Mouse (Mus musculus) fibroblast of lung, adult 2 months (primary cell): ENCODE results near the gene Cep112.
A peak's percentile ranks its signal among the peaks of the same experiment; 100 is the strongest.

Source experiments
- DNase-seq: peaks from one replicate; pipeline ENCODE4 v3.0.0-alpha.2; 2011; ENCODE audit warnings: low read depth

Cep112 gene

GRCm38 (mm10) chr11:108424889-108425591 lies at the start of gene Cep112:
Gene Cep112, plus strand, starts transcription at chr11:108425192.
- DNase-seq: peak; percentile 97

DNA sequence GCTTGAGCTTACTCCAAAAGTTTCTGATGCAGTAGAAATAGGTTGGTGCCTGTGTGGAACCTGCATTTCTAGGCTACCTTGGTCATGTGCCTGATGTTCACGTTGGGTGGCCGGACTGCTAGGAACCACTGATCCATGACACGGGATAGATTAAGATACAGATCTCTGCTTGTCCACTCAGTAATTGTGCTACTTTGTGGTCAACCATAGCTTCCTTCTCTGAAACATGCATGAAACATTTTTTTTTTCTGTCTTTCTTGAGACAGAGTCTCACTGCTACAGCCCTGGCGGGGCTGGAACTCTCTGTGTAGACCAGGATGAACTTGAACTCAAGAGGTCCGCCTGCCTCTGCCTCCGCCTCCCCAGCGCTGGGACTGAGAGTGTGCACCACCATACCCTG lies 48.2 kb upstream of the Cep112 start:
- no peak for DNase-seq

DNA sequence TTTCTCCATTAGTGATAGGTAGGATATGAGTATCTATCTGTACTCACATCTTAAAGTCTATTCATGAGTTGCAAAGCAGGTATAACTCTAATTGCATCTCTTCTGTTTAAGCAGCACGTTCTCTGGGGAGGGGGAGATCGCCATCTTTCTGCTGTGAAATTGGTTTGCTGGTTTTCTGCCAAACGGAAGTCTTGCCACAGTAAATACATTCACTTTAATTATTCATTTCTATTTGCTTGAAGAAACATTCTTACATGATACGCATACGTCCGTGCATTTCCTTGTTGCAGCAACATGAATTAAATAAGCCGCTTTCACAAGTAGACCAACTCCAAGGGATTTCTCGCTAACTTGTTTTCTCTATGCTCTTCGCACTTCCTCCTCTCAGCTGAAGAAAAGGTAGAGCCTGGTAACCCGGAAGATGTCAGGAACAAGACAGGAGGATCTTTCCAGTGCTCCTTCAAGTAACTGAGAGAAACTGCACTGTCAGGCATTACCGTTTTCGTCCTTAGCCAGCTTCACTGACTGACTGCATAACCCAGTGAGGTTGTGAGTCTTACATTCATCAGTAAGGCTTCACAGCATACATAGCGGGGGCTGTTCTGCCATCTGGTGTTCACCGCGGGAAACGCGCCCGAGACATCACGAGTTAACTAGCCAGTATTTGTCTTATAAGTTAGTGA lies 47.2 kb upstream of the Cep112 start:
- peak; percentile 83 for DNase-seq

- no peak for DNase-seq
Measured at GRCm38 (mm10) chr11:108378363-108378751, 46.6 kb upstream of the Cep112 start.

DNA sequence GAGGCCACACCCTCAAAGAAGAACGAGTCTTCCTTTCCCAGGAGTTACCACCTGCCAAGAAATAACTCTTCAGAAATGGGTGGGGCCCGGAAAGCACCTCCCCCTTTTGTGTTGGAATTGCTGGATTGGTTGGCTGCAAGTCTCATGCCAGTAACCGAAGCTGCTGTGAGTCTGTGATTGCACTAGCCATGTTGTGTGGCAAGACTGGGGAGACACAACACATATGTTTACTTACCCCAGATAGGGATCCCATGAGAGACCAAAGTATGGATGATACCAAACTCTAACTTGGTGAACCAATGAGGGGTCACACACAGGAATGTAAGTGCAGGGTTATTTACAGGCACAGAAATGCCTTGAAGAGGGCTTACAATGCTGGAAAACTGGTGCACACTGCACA lies 42.3 kb upstream of the Cep112 start:
- DNase-seq: no peak

- no peak for DNase-seq
Measured at GRCm38 (mm10) chr11:108384920-108385665, 39.9 kb upstream of the Cep112 start.

DNA sequence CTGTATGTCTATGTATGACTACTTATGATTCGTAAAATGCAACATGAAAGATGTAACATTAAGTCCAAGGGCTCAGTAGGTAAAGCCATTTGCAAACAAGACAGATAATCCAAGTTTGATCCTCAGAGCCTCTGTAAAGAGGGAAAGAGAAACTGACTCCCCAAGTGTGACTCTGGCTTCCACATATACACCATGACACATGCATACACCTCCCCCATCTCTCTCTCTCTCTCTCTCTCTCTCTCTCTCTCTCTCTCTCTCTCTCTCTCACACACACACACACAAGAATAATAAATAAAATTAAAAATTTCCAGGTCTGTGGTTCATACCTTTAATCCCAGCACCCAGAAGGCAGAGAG lies 39.3 kb upstream of the Cep112 start:
- DNase-seq: no peak

DNA sequence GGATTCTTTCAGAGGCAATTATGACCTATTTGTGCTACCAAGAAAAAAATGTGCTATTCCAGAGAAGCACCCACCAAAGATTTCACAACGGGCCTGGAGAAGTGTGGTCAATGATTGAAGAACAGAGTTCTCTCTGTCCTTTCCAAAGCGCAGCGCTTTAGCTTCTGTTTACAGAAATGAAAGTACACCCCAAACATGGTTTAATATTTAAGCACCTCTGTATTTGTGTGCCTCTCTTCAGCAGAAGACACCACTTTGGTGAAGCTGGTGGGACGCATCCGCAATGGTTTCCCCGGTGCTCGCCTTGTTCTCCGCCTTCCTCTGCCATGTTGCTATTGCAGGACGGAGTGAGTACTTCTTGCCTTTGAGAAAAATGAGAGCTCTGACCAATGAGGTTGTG lies 29.9 kb upstream of the Cep112 start:
- DNase-seq: no peak

GRCm38 (mm10) chr11:108396076-108396829 lies 28.7 kb upstream of the Cep112 start:
- DNase-seq: no peak

DNA sequence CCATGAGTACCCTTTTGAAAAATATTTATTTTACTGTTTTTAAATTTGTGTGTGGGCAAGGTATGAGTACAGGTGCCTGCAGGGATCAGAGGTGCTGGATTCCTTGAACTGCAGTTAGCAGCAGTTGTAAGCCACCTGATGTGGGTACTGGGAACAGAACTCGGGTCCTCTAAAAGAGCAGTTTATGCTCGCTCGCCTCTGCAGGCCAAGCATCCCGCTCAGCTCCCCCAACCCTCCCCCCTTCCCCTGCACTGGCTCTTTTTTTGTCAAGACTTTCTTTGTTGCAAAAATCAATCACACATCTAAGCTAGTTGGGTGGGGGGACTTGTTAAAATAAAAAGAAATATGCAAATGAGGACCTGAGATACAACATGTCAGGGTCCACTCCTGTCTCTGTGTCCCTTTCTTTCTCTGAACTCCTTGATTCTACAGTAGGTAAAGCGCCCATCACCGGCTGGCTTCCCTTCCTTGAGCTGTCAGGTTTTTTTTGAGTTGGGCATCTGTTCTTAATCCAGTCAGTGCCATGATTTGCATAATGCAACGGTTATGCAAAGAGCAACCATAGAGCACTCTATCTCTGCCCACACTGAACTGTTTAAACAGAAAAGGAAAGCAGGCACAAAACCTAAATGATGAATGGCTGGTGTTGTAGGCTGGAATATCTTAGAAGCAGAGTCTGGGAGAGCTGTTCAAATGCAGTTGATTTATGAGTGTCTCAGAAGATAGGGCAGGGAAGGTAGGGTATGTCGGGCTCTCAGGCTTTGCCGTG lies 14.9 kb upstream of the Cep112 start:
- DNase-seq: no peak

DNA sequence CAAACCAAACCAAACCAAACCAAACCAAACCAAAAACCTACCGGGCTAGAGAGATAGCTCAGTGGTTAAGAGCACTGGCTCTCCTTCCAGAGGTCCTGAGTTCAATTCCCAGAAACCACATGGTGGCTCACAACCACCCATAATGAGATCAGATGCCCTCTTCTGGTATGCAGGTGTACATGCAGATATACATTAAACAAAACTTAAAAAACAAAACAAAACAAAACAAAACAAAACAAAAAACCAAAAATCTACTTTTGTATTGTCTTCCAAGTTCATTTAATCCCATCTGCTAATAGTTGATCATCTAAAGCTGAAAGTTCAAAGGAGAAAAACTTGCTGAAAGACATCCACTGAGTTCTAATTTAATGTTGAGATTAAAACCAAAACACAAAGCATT lies 8.6 kb upstream of the Cep112 start:
- no peak for DNase-seq

DNA sequence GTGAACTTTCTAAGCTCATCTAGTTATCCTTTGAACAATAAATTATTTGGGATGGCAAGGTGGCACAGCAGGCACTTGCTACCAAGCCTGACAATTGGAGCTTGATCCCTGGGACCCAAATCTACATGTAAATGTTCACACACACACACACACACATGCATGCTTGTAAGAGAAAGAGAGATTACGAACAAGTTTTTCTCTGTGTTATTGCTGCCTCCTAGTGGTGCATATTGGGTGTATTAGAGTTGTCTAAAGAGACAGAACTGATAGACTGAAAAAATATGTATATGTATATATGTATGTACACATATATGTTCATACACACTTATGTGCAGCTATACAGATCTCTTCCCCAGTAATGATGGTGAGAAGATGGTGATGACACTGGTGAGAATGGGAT lies 6.5 kb upstream of the Cep112 start:
- peak; percentile 31 for DNase-seq

DNA sequence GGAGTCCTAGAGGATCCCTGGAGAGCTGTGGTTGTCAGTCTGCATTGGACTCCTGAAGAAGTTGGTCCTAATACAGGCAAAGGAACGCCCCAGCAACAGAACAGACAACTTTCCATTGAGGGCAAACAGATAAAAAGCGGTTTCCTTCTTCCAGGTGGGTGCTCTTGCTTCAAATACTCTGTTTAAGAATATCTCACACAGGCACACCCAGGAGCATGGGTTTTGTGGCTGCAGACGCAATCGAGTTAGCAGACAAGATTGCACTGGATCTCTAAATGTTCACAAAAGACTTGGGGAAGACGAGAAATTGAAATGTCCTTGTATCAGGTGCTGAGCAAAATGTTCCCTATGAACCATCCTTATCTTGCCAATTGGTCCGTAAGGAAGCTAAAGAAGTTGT lies 5.8 kb upstream of the Cep112 start:
- no peak for DNase-seq

DNA sequence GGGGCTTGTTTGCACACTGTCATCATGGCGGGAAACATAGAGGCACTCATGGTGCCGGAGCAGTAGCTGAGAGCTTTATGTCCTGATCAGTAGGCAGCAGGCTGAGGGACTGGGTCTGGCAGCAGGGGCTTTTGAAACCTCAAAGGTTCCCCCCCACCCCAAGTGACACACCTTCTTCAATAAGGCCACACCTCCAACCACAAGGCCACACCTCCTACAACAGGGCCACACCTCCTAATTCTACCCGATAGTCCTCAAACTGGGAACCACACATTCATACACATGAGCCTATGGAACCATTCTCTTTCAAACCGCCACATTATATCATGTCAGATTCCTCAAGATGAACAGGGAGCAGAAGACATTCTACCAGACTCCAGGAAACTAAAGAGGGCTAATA lies 4.2 kb upstream of the Cep112 start:
- DNase-seq: no peak

- no peak for DNase-seq
Measured at GRCm38 (mm10) chr11:108423221-108423620, 1.8 kb upstream of the Cep112 start.

GRCm38 (mm10) chr11:108424111-108424510 lies 881 bp upstream of the Cep112 start:
- DNase-seq: no peak

DNA sequence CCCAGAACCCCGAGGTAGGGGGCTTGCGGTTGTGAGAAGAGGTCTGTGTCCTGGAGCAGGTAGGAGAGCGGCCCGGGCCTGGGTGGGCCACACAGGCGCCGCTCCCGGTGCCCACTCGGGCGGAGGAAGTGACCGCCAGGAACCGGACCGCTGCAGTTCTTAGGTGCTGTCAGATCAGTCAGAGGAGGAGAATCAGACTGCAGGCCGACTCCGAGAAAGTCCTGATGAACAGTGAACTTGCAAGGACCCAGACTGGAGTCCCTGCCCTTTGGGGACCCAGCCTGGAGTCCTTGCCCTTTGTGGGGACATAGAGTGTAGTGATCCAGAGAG lies 565 bp downstream of the Cep112 start:
- no peak for DNase-seq

DNA sequence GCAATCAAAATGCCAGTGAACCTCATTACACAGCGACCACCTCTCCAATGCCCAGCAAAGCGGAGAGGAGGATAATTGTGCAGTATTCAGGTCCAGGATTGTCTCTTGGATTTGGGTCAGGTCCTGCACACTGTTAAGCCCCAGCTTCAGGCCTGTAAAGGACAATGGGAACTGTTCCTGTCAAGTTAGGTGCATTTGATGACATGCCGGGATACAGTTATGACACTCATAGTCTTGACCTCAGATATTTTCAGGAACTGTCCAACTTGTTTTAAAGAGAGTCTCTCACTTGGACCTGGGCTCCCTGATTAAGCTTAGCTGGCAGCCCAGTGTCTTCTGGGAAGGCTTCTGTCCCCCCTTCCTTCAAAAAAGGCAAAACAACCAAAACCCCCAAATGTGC lies 1.1 kb downstream of the Cep112 start:
- no peak for DNase-seq

DNA sequence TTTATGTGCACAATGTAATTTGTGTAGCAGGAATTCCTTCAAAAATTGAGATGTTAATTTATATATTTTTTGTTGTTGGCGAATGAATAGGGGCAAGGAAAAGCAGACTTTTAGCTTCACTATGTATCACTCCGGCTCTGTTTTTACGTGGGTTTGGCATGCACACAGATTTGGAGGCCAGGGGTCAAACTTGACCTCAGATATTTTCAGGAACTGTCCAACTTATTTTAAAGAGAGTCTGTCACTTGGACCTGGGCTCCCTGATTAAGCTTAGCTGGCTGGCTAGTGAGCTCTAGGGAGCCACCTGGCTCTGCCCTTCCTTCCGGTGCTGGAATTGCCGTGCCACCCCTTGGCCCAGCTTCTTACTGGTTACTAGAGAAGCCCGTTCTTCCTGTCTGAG lies 2.2 kb downstream of the Cep112 start:
- DNase-seq: no peak

- no peak for DNase-seq
Measured at GRCm38 (mm10) chr11:108429076-108429475, 4.1 kb downstream of the Cep112 start.

DNA sequence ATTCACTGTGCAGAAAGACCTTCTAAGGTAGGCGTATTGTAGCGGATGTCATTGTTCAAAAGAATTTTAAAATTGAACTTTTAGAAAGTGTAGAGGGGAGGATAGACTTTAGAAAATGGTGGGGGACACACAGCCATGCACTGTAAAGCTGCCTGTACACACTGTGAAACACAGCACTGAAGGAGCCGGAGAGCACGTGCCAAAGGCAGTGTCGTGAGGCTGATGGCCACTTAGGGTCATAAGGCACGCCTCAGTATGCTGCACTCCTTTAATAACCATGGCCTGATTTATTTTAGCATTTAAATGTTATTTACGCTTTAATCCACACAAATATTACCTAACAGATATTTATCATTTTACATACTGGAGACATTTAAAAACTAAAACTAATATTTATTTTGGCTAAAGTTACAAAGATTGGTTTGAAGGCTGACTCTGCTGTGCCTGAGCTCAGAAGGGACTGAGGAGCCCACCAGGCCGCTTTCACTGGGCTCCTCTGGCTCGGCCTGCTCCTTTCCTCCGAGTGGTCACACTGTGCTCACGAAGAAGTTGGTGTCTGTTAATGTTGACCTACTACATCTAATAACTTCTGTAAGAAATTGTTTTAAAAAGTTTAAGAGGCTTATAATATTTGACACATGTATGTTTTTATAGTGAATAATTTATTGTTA lies 19.0 kb downstream of the Cep112 start:
- no peak for DNase-seq
